Mouse (Mus musculus) myocyte (in vitro differentiated cells): ENCODE measurements at regions not wholly inside any gene's neighbourhood (a gene's known extent, or its start where the extent isn't known, plus 50 kb on each side); places are given as distances from the start of the nearest gene placed in this dataset.

Experiments used
- CEBPB ChIP-seq: IDR thresholded peaks from 2 replicates; pipeline ENCODE4 v1.6.1; 2011; ENCODE audit warnings: mild to moderate bottlenecking, moderate library complexity; ENCODE audit not compliant: poor library complexity, insufficient read depth, severe bottlenecking
- E2F4 ChIP-seq: IDR thresholded peaks from one replicate; pipeline ENCODE4 v1.6.1; 2011; ENCODE audit warnings: mild to moderate bottlenecking, control low read depth, moderate library complexity; ENCODE audit not compliant: insufficient read depth
- MAX ChIP-seq: IDR thresholded peaks from one replicate; pipeline ENCODE4 v1.6.1; 2011; ENCODE audit warnings: low read depth, mild to moderate bottlenecking, control low read depth
- MYOD1 ChIP-seq, 3 experiments: IDR thresholded peaks; one replicate each; pipeline ENCODE4 v1.6.1; 2011; ENCODE audit warnings: control low read depth in 2 of 3, low read depth in 2 of 3, mild to moderate bottlenecking in 2 of 3, moderate library complexity in 1 of 3; ENCODE audit not compliant: insufficient read length in 2 of 3, control insufficient read depth in 1 of 3
- MYOG ChIP-seq, 3 experiments: IDR thresholded peaks; one replicate each; pipeline ENCODE4 v1.6.1; 2011; ENCODE audit warnings: control low read depth in 2 of 3, low read depth in 2 of 3, mild to moderate bottlenecking in 2 of 3; ENCODE audit not compliant: insufficient read length in 2 of 3, control insufficient read depth in 1 of 3, insufficient read depth in 1 of 3
- POLR2A ChIP-seq: IDR thresholded peaks from one replicate; pipeline ENCODE4 v1.6.1; 2011; ENCODE audit warnings: low read depth, mild to moderate bottlenecking, control low read depth, moderate library complexity; ENCODE audit not compliant: insufficient read length
- POLR2AphosphoS2 ChIP-seq: IDR thresholded peaks from one replicate; pipeline ENCODE4 v1.6.1; 2011; ENCODE audit warnings: low read depth, control low read depth; ENCODE audit not compliant: insufficient read length
- REST ChIP-seq: IDR thresholded peaks from one replicate; pipeline ENCODE4 v1.6.1; 2011; ENCODE audit warnings: mild to moderate bottlenecking, control low read depth, moderate library complexity; ENCODE audit not compliant: insufficient read depth, insufficient read length
- TCF12 ChIP-seq: IDR thresholded peaks from one replicate; pipeline ENCODE4 v1.6.1; 2011; ENCODE audit warnings: mild to moderate bottlenecking, control low read depth; ENCODE audit not compliant: poor library complexity, insufficient read depth, severe bottlenecking
- TCF3 ChIP-seq: IDR thresholded peaks from one replicate; pipeline ENCODE4 v1.6.1; 2011; ENCODE audit warnings: low read depth, control low read depth; ENCODE audit not compliant: insufficient read length
- USF1 ChIP-seq: IDR thresholded peaks from one replicate; pipeline ENCODE4 v1.6.1; 2011; ENCODE audit warnings: low read depth, mild to moderate bottlenecking, control low read depth, moderate library complexity

DNA sequence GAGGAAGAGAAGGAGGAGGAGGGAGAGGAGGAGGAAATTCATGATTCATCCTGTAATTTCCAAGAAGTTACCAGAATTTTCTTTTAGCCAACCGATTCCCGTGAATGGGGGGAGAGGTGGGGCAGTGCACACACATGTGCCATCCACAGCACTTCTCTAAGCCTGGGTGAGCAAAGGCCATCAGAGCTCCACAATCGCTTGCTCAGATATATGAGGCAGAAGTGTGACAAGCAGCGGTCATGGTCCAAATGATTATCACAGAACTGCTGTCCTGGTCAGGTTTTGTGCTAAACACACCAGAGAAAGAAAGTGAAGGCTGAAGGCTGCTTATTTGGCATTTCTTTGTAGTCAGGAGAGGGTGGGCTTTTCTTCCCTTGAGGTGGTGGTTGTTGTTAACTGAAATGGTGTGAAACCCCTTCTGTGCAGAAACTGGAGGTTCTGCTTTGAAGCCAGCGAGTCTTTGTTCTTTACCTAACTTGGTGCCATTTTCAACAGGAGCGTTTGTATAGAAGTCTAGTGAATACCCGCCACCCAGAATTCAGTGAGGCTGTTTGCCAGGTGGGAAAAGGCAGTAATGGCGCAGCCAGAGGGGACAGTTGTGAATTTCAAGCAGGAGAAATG, 380.7 kb downstream of the Mllt3 start:
- TF ChIP-seq TCF12 (no peak), POLR2A (no peak), USF1 (no peak), POLR2AphosphoS2 (no peak), MYOD1 (IDR thresholded peaks at IDR 0.05; ENCODE audit: control insufficient read depth in 1 of 3, insufficient read length in 2 of 3, low read depth in 2 of 3) (no peak), MYOG (IDR thresholded peaks at IDR 0.05; ENCODE audit: control insufficient read depth in 1 of 3, insufficient read depth in 1 of 3, insufficient read length in 2 of 3, low read depth in 2 of 3) (no peak), TCF3 (no peak), MAX (no peak), E2F4 (no peak), REST (no peak), CEBPB (no peak)
